ENCODE assay signal across 8 mouse cellular contexts in genomic region chr3:60762874-60763273, GRCm38 (mm10).
DNase-seq lines count a peak whose midpoint lies in the region; ATAC-seq and TF ChIP-seq lines count a peak whose summit lies in the region.

No protein-coding gene starts in this region.

- H3K27me3 ChIP-seq in hindbrain, embryonic 11.5 days (ENCODE audit: control insufficient read depth, insufficient read depth, low read length): no peaks in the 10 kb centered on the region
- H3K27me3 ChIP-seq in hindbrain, embryonic 12.5 days: no peaks in the 10 kb centered on the region
- no peaks in the 10 kb centered on the region for H3K27me3 ChIP-seq in forebrain, embryonic 14.5 days (replicated peaks; ENCODE audit: control insufficient read depth, insufficient read depth, low read length)
- no peaks in the 10 kb centered on the region for H3K27me3 ChIP-seq in lung, embryonic 14.5 days (ENCODE audit: insufficient read depth, low read length)
- no peaks in the 10 kb centered on the region for H3K27me3 ChIP-seq in spleen, adult 2 months (ENCODE audit: control insufficient read depth, insufficient read depth, low read length)

- no peaks in the 10 kb centered on the region for H3K36me3 ChIP-seq in hindbrain, embryonic 11.5 days (ENCODE audit: control insufficient read depth, insufficient read depth, low read length)
- no peaks in the 10 kb centered on the region for H3K36me3 ChIP-seq in hindbrain, embryonic 12.5 days
- no peaks in the 10 kb centered on the region for H3K36me3 ChIP-seq in ES-E14 (ENCODE audit: control insufficient read depth, insufficient read depth, low read length, poor library complexity, severe bottlenecking)
- H3K36me3 ChIP-seq in forebrain, embryonic 14.5 days (ENCODE audit: control insufficient read depth, insufficient read depth, low read length): no peaks in the 10 kb centered on the region
- no peaks in the 10 kb centered on the region for H3K36me3 ChIP-seq in lung, embryonic 14.5 days (ENCODE audit: insufficient read depth)
- H3K36me3 ChIP-seq in spleen, adult 2 months (ENCODE audit: control insufficient read depth, insufficient read depth, low read length): no peaks in the 10 kb centered on the region

- no peak for ATAC-seq in hindbrain, embryonic 11.5 days (ENCODE audit: low FRiP score)
- no peak for ATAC-seq in hindbrain, embryonic 12.5 days (ENCODE audit: low FRiP score)
- peak; percentile 55; the same call in 1 of the 2 replicates for ATAC-seq in forebrain, embryonic 14.5 days
- peak; percentile 41; the same call in 1 of the 2 replicates for ATAC-seq in lung, embryonic 14.5 days (ENCODE audit: insufficient read depth)

- peak; percentile 52 for DNase-seq in hindbrain, embryonic 11.5 days (ENCODE audit: low spot score)
- DNase-seq in ES-E14 (ENCODE audit: low read depth, low spot score): peak; percentile 20
- DNase-seq in cerebellum, adult 11 months: peak; percentile 6
- peak; percentile 71 for DNase-seq in forebrain, embryonic 14.5 days (ENCODE audit: low spot score)
- peak; percentile 70 for DNase-seq in kidney, postnatal 10 days
- DNase-seq in lung, embryonic 14.5 days: peak; percentile 85
- peak; percentile 6 to 11 for DNase-seq in spleen, adult 2 months (ENCODE audit: low read depth in 1 of 2, low spot score in 2 of 2)

- H3K4me2 ChIP-seq in hindbrain, embryonic 11.5 days (replicated peaks; ENCODE audit: low read depth, low read length): no peak overlapping the region
- H3K4me2 ChIP-seq in hindbrain, embryonic 12.5 days (replicated peaks): no peak overlapping the region
- no peak overlapping the region for H3K4me2 ChIP-seq in forebrain, embryonic 14.5 days (ENCODE audit: low read length)
- H3K4me2 ChIP-seq in lung, embryonic 14.5 days: no peak overlapping the region

- WGBS in hindbrain, embryonic 11.5 days: 70% methylated on average over 4 of the region's 4 CpGs
- 63% methylated on average over 4 of the region's 4 CpGs for WGBS in hindbrain, embryonic 12.5 days
- 67% methylated on average over 4 of the region's 4 CpGs for WGBS in forebrain, embryonic 14.5 days
- 56% methylated on average over 4 of the region's 4 CpGs for WGBS in lung, embryonic 14.5 days
- WGBS in spleen, adult 2 months: 58% methylated on average over 4 of the region's 4 CpGs

- no peak for TF ChIP-seq POLR2A in spleen, adult 2 months (IDR thresholded peaks at IDR 0.05; ENCODE audit: low read depth, low read length)

- no peak overlapping the region for H3K27ac ChIP-seq in hindbrain, embryonic 11.5 days (ENCODE audit: low read depth, low read length)
- no peak overlapping the region for H3K27ac ChIP-seq in hindbrain, embryonic 12.5 days
- H3K27ac ChIP-seq in ES-E14 (ENCODE audit: insufficient read depth, low read depth, low read length, poor library complexity, severe bottlenecking): no peak overlapping the region
- no peak overlapping the region for H3K27ac ChIP-seq in forebrain, embryonic 14.5 days (ENCODE audit: low read depth, low read length)
- no peak overlapping the region for H3K27ac ChIP-seq in lung, embryonic 14.5 days (ENCODE audit: low read depth)
- no peak overlapping the region for H3K27ac ChIP-seq in spleen, adult 2 months (ENCODE audit: insufficient read depth, low read length)

- no peak overlapping the region for H3K9ac ChIP-seq in hindbrain, embryonic 11.5 days (ENCODE audit: low read depth, low read length)
- H3K9ac ChIP-seq in hindbrain, embryonic 12.5 days: no peak overlapping the region
- no peak overlapping the region for H3K9ac ChIP-seq in ES-E14 (ENCODE audit: insufficient read depth, low read depth, low read length, poor library complexity, severe bottlenecking)
- no peak overlapping the region for H3K9ac ChIP-seq in forebrain, embryonic 14.5 days (ENCODE audit: low read length)
- no peak overlapping the region for H3K9ac ChIP-seq in lung, embryonic 14.5 days

- in situ Hi-C loops in ES-E14 (cut with MboI; ENCODE audit: low sequenced_read_pairs in 2 of 2, unreplicated experiment in 2 of 2): no loop called here

- no peak overlapping the region for H3K4me3 ChIP-seq in hindbrain, embryonic 11.5 days (ENCODE audit: low read depth, low read length)
- no peak overlapping the region for H3K4me3 ChIP-seq in hindbrain, embryonic 12.5 days
- no peak overlapping the region for H3K4me3 ChIP-seq in ES-E14 (ENCODE audit: insufficient read depth in 1 of 2, low read depth in 1 of 2, low read length in 2 of 2, poor library complexity in 1 of 2, severe bottlenecking in 1 of 2)
- H3K4me3 ChIP-seq in forebrain, embryonic 14.5 days (ENCODE audit: low read depth, low read length): no peak overlapping the region
- no peak overlapping the region for H3K4me3 ChIP-seq in lung, embryonic 14.5 days (ENCODE audit: low read depth, low read length)
- no peak overlapping the region for H3K4me3 ChIP-seq in spleen, adult 2 months (ENCODE audit: extremely low read depth, insufficient read depth, insufficient read length)

- no peaks in the 10 kb centered on the region for H3K9me3 ChIP-seq in hindbrain, embryonic 11.5 days (ENCODE audit: control insufficient read depth, low read length)
- H3K9me3 ChIP-seq in hindbrain, embryonic 12.5 days (replicated peaks): no peaks in the 10 kb centered on the region
- H3K9me3 ChIP-seq in ES-E14 (ENCODE audit: control insufficient read depth, insufficient read depth, low read depth, low read length): no peaks in the 10 kb centered on the region
- no peaks in the 10 kb centered on the region for H3K9me3 ChIP-seq in forebrain, embryonic 14.5 days (replicated peaks; ENCODE audit: control insufficient read depth, low read length)
- no peaks in the 10 kb centered on the region for H3K9me3 ChIP-seq in lung, embryonic 14.5 days (ENCODE audit: low read depth, low read length)

- H3K4me1 ChIP-seq in hindbrain, embryonic 11.5 days (replicated peaks; ENCODE audit: control insufficient read depth, insufficient read depth, low read length): no peaks in the 10 kb centered on the region
- H3K4me1 ChIP-seq in hindbrain, embryonic 12.5 days: no peaks in the 10 kb centered on the region
- no peaks in the 10 kb centered on the region for H3K4me1 ChIP-seq in ES-E14 (ENCODE audit: control insufficient read depth in 2 of 2, insufficient read depth in 2 of 2, low read length in 2 of 2, poor library complexity in 1 of 2)
- H3K4me1 ChIP-seq in forebrain, embryonic 14.5 days (ENCODE audit: control insufficient read depth, insufficient read depth, low read length): no peaks in the 10 kb centered on the region
- no peaks in the 10 kb centered on the region for H3K4me1 ChIP-seq in lung, embryonic 14.5 days (ENCODE audit: insufficient read depth)
- no peaks in the 10 kb centered on the region for H3K4me1 ChIP-seq in spleen, adult 2 months (ENCODE audit: control insufficient read depth, insufficient read depth, insufficient read length)

- peak; percentile 82 for TF ChIP-seq CTCF in lung, embryonic 14.5 days (IDR thresholded peaks at IDR 0.05; ENCODE audit: low read depth)
- no peak for TF ChIP-seq CTCF in spleen, adult 2 months (IDR thresholded peaks at IDR 0.05; ENCODE audit: extremely low read depth, insufficient read depth, insufficient read length, insufficient replicate concordance)

TF ChIP-seq in ES-E14, 5 proteins besides CTCF, POLR2A, EP300 and RAD21:
- TF ChIP-seq ZC3H11A (IDR thresholded peaks at IDR 0.05; ENCODE audit: borderline replicate concordance, low read depth, low read length) (peak; percentile 28; the same call in 1 of the 2 replicates), CHD2 (IDR thresholded peaks at IDR 0.05; ENCODE audit: low read depth, low read length) (no peak)
TF ChIP-seq in ES-E14: peak in this region for 1.

Comparison
In these comparisons a context has a peak if more than half of its experiments do, and no peak if none do; other contexts are left out.
1. ATAC-seq: peak in forebrain, embryonic 14.5 days (single experiment) and lung, embryonic 14.5 days (single experiment); none in hindbrain, embryonic 11.5 days (single experiment) and hindbrain, embryonic 12.5 days (single experiment).
2. DNase-seq: peak in every context shown above with its lines; median percentile 85 in lung, embryonic 14.5 days; 71 in forebrain, embryonic 14.5 days; 70 in kidney, postnatal 10 days; 52 in hindbrain, embryonic 11.5 days; 20 in ES-E14; 8 in spleen, adult 2 months; 6 in cerebellum, adult 11 months.